Mouse (Mus musculus): Measurements from ENCODE around the gene Vdac1. TPM values are rescaled to one million over a fixed set of nuclear protein-coding genes. Genes with fewer than 3 reads are reported as not detected.
A peak's percentile ranks its signal among the peaks of the same experiment; 100 is the strongest.
"Not testable (repeated sequence)": the region's sequence is repeated elsewhere in the genome, so short reads cannot be mapped to it uniquely, and the experiment has no call there.

Gene Vdac1
- total RNA-seq, 2 experiments from 2014 or later = 374 to 415 TPM

GRCm38 (mm10) chr11:52369252-52370134, 8.8 kb downstream of the Vdac1 start:
- DNase-seq (ENCODE audit: low spot score in 2 of 2) = no peak

GRCm38 (mm10) chr11:52370135-52370452, 9.4 kb downstream of the Vdac1 start:
- no peak for DNase-seq (ENCODE audit: low spot score in 2 of 2)

DNA sequence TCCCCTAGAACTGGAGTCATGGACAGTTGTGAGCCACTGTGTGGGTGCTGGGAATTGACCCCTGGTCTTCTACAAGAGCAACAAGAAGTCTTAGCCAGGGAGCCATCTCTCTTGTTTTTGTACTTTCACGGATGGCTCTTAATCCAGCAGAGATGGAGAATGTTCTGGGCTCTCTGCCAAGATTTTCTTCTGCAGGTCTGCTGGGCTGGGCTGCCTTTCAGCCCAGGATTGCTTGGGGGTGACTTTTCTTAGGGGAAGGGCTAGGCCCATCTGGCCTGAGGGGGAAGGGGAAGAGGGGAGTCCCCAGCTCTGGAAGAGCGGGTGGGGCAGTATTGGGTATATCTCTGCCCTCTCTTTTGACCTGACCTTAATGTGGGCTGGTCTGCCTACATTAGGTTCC, 9.9 kb downstream of the Vdac1 start:
- DNase-seq (ENCODE audit: low spot score in 2 of 2) = no peak

DNA sequence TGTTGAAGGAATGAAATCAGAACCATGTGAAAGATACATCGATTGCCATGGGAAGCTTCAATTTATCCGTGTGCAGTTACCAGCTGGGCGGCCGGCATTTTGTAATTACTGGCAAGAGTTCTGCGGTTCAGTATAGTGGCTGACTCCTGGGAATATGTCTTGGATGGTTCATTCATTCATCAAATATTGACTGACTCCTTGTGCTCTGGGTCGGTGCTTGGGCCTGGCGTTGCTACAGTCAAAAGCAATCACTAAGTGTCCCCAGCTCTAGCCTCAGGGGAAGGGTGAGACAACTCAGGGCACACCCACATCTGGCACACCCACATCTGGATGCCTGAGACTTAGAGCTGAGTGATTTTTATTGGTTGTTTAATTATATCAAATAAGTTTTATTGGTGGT, 13.2 kb downstream of the Vdac1 start:
- DNase-seq (ENCODE audit: low spot score in 2 of 2) = no peak

- peak; percentile 60 to 67 for DNase-seq (ENCODE audit: low spot score in 2 of 2)
These were observed 13.7 kb downstream of the Vdac1 start for GRCm38 (mm10) chr11:52374340-52374739.

GRCm38 (mm10) chr11:52377579-52377978, 16.9 kb downstream of the Vdac1 start:
- DNase-seq (ENCODE audit: low spot score in 2 of 2) = no peak

GRCm38 (mm10) chr11:52379241-52379640, 18.6 kb downstream of the Vdac1 start:
- DNase-seq (ENCODE audit: low spot score in 2 of 2) = no peak

- DNase-seq (ENCODE audit: low spot score in 2 of 2) = no peak
These were observed 23.1 kb downstream of the Vdac1 start for GRCm38 (mm10) chr11:52383741-52384140.

GRCm38 (mm10) chr11:52384667-52385066, 24.0 kb downstream of the Vdac1 start:
- DNase-seq (ENCODE audit: low spot score in 2 of 2) = no peak

GRCm38 (mm10) chr11:52386892-52387291, 26.2 kb downstream of the Vdac1 start:
- no peak for DNase-seq (ENCODE audit: low spot score in 2 of 2)

- DNase-seq (ENCODE audit: low spot score in 2 of 2) = no peak
These were observed 27.5 kb downstream of the Vdac1 start for GRCm38 (mm10) chr11:52388150-52388549.

DNA sequence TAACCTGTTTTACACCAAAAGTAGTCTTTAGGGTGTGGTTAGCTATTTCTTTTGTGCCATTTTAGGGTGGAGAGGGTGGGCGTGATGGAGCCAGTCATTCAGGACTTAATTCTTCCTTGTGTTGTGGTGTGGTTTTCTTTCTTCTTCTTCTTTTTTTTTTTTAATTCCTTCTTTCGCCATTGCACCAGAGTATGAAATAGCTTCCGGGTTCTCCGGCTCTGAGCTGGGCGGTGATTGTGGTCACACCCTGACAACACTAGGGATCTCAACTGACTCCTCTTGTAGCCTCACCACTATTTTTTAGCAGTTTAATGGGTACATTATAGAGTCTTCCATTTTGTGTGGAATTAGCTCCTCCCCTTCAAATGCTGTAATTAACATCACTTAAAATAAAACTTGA, 28.3 kb downstream of the Vdac1 start:
- not testable (repeated sequence) for DNase-seq (ENCODE audit: low spot score in 2 of 2)

GRCm38 (mm10) chr11:52389933-52390332, 29.3 kb downstream of the Vdac1 start:
- DNase-seq (ENCODE audit: low spot score in 2 of 2) = no peak

DNA sequence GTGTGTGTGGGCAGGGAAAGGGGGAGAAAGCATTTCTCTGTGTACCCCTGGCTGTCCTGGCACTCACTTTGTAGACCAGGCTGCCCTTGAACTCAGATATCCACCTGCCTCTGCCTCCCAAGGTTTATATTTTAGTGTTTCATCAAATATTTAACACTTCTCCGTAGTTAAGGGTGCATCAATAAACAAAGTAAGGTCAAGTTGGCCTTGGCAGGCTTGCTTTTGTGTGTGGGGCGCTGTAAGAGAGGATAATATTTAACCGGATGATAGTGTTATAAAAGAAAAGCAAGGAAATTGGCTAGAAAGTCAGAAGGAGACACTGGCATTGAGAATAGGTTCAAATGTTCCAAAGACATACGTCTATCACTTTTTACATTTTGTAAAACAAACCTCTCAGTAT, 33.8 kb downstream of the Vdac1 start:
- no peak for DNase-seq (ENCODE audit: low spot score in 2 of 2)

DNA sequence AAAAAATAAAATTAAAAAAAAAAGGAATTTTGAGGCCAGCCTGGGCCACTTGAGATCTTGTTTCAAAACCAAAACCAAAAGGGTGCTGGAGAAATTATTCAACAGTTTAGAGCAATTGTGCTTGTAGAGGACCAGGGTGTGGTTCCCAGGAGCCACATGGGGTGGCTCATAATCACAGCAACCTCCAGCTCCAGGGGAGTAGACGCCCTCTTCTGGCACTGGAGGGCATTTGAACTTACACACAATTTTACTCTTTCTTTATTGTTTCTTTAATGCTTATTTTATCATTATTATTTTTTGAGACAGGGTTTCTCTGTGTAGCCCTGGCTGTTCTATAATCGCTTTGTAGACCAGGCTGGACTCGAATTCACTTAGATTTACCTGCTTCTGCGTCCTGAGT, 34.7 kb downstream of the Vdac1 start:
- DNase-seq (ENCODE audit: low spot score in 2 of 2) = no peak

DNA sequence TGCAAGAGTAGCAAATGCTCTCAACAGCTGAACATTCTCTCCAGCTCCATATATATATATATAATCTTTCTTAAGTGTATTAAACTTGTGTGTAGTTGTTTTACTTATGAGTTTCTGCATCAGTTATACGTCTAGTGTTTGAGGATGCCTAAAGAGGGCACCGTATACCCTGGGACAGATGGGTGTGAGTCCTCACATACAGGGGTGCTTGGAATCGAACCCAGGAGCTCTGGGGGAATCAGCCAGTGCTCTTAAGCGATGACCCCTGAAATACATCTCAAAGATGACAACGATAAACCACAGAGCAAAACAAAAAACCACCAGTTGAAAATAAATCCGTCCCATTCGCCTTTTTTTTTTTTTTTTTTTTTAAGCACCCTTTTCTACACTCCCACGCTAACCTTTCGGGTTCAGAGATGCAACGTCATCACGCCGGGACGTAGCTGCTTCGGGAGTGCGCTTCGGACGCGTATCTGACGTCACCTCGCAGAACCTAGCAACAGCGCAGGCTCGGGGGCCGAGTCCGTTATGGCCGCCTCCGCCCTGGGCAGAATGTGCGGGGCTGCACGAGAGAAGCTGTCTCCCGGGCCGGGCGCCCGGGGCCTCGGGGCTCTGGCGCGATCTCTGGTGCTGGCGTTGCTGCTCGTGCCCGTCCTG, 35.4 kb downstream of the Vdac1 start, which contains the start of gene 9530068E07Rik:
Gene 9530068E07Rik (plus strand): TSS at position 489 of the 657 bp plus-strand sequence.
- DNase-seq (ENCODE audit: low spot score in 2 of 2) = peak; percentile 88 to 91

DNA sequence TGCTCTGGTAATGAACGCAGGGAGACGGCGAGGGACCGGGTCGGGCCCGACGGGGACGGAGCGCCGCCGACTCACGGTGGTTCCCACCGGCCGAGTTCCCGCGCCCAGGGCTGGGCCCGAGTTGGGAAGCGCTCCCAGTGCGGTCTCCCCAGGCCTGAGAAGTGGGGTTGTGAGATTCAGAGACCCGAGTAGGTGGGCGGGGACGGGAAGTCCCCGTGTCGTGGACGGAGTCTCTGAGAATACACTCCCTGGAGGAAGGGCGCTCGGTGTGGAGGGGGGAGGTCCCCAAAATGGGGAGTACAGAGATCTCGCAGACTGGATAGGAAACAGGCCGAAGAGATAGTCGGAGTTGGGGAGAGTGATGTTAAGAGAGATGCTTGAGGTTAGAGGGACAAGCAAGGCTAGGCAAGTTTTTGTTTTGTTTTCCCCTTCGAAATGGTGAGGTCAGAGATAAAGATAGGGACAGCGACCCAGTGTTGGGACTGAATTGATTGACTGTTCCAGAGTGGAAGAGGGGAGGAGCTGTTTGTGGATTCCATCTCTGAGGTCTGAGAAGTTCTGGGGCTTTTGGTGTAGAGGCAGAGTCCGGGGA, 36.0 kb downstream of the Vdac1 start:
- DNase-seq (ENCODE audit: low spot score in 2 of 2) = no peak

DNA sequence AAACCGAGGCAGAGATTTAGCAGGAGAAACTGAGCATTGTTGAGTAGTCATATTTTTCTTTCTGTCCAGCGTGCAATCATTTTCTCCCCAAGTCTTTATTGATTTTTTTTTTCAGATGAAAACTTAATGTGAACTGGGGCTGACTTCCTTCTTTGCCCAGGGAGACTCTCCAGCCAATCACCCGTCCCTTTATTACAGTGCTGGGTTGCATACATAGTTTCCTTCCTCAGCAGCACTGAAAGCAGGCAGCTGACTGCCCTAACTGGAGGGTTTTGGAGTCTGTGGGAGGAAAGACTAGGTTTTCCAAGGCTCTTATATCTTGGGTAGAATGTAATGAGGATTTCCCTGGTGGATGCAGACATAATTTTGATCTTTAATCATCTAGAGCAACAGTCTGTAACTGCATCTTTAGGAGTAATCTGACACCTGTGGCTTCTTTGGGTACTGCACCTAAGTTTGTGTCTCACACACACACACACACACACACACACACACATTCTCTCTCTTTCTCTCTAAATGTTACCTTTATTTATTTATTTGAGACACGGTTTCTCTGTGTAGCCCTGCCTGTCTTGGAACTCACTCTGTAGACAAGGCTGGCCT, 36.8 kb downstream of the Vdac1 start:
- no peak for DNase-seq (ENCODE audit: low spot score in 2 of 2)

DNA sequence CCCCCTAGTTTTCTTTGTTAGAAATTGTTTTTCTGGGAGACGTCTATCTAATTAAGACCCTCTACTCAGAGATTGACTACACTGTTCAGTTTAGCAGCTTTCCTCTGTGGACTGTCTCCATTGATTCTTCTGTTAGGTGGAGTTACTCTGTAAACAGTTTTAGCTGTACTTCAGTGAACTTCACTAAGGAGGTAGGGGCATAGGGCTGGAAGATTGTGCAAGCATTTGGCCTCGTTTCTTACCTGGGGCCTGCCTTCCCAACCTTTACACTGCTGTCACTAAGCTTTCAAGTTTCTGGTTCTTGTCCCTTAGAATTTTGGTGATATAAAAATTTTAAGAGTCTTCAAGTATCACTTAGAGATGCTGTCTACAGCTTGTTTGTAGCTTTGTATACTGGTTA, 40.8 kb downstream of the Vdac1 start:
- no peak for DNase-seq (ENCODE audit: low spot score in 2 of 2)

DNA sequence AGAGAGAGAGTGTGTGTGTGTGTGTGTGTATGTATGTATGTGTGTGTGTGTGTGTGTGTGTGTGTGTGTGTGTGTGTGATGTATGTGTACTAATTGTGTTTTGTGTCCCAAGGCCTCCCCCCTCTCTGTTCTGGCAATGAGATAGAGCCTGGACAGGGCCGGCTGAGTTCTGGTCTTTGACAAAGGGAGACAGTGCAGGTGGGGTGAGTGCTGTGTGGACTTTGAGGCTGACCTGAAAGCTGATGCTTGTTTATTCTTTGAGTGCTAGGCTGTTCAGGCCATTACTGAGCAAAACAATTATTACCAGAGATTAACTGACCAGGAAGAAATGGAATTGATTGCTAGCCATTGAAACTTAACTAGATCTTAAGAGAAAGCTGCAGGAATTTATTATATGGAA, 41.9 kb downstream of the Vdac1 start:
- no peak for DNase-seq (ENCODE audit: low spot score in 2 of 2)

GRCm38 (mm10) chr11:52404209-52404608, 43.5 kb downstream of the Vdac1 start:
- DNase-seq (ENCODE audit: low spot score in 2 of 2) = no peak

DNA sequence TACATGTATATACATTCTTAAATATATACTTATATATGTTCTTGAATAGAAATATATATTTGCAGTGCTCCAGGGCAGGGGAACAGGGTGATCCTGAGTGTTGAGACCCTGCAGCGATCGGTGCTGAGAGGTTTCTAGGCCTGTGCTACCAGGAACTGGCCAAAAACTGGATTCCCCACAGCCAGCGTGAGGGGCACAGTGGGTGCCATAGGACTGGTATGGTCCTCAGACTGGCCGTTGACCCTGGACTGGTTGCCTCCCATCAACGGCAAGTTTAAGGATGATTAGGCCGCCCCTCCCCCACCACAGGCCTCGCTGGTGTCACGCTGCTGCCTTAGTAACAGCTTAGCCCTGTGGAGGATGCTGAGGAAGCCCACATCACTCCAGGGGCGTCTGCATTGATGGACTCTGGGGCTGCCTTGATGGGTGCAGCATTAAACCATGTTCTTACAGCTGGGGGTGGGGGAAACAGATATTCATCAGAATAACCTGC, 44.6 kb downstream of the Vdac1 start:
- no peak for DNase-seq (ENCODE audit: low spot score in 2 of 2)
